Mouse (Mus musculus): ENCODE data around the gene 3110082J24Rik.
A peak's percentile ranks its signal among the peaks of the same experiment; 100 is the strongest.

DNA sequence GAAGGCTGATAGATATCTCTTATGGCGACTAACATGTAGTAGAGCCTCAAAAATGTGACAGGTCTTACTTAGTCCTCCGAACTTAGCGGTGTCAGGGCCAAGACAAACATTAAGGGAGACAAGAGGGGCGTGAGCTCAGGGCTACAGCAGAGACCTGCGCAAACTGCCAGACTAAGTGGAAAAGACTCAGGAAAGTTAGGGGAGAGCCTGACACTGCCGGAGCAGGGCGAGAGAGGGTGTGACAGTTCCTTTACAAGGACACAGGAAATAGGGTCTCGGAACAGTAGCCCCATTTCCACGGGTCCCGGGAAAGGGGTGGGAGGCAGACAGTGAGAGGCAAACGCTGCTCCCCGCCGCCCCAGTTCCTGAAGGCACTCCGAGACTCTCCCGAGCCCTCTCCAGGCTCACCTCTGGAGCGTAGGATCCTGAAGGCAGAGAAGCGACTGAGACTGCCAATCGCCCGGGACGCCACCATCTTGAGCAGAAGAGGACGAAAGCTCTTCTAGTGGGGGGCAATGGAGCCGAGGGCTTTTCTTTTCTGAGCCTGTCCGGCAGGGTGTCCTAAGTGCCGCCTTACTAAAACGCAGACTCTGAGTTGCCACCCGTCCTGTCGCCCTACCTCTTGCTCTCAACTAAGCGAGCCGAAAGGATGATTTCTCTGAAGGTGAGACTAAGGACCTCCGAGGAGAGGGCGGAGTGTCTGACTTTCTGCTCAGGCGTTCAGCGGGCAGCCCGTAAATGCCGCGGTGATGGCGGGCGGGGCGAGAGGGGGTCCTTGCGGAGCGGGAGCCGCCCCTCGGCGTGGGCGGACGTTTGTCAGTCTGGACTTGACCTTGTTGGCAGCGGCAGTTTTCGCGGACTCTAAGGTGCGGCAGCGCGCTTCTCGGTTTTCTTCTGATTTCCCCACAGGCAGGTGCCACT, 48.8 kb upstream of the 3110082J24Rik start, which contains the start of the genes Hadha and Hadhb:
- TF ChIP-seq CTCF (conservative IDR thresholded peaks at IDR 0.05; ENCODE audit: insufficient read depth, insufficient read length, low read depth, low read length), result no peak
- peak; percentile 86 for TF ChIP-seq POLR2A (IDR thresholded peaks at IDR 0.05; ENCODE audit: low read depth, low read length)

Measured in kidney, adult 2 months (tissue).